Mouse (Mus musculus): ENCODE data around the gene Bicra.

GRCm38 (mm10) chr7:15931635-15932034 is 116.1 kb downstream of the Bicra start:
- TF ChIP-seq CTCF (IDR thresholded peaks at IDR 0.05) = no peak
- TF ChIP-seq EP300 (IDR thresholded peaks at IDR 0.05) = no peak
